ENCODE assay signal across 9 mouse cellular contexts in the genomic region with DNA sequence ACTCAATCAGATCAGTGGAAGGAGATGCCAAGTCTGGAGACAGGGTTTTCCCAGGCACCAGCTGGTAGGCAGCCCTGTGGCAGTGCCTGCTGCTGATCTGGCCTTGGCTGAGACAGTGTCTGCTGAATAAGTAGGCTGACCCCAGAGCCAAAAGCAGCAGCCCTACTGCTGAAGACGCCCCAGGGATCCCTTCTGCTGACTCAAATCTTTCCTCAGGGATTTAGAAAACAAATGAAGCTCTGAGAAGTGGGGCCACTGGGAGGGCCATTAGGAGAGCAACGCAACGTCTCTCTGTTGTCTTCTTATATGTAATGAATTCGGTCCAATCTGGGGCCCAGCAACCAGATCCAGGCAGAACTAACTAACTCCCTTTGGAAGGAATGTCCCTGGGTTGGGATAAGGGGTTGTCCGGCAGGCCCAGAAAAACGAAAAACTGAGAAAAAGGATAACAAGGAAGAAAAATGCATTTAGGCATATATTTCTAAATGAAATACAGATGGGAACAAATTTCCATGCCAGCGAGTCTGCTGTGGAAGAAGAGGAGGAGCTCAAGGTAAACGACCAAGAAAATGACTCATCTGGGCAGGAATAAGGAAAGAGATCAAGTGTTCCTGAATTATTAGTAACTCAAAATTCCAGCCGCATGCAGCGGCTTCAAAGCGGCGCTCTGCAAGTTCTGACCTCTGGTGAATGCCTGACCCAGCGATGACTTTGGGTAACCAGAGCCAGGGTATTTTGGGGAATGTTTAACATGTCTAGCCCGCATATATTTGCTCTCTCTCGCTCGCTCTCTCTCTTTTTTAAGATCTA.
DNase-seq lines count a peak whose midpoint lies in the region; ATAC-seq and TF ChIP-seq lines count a peak whose summit lies in the region.
"Had no signal": no experiment of that assay in that cellular context is flagged by ENCODE, and none has a peak within 500 bp of the region (broad histone marks: within the 10 kb centered on the region; RNA-seq: fewer than 3 reads in every experiment).

No protein-coding gene starts in this region.

- H3K9me3 ChIP-seq in hindbrain, embryonic 10.5 days: no peaks in the 10 kb centered on the region
- H3K9me3 ChIP-seq in hindbrain, embryonic 13.5 days: no peaks in the 10 kb centered on the region
- H3K9me3 ChIP-seq in forebrain, postnatal 0 days (ENCODE audit: low read length): no peaks in the 10 kb centered on the region
- no peaks in the 10 kb centered on the region for H3K9me3 ChIP-seq in lung, postnatal 0 days (ENCODE audit: low read length)

- no peaks in the 10 kb centered on the region for H3K27me3 ChIP-seq in hindbrain, embryonic 10.5 days (ENCODE audit: insufficient read depth, poor library complexity, severe bottlenecking)
- H3K27me3 ChIP-seq in hindbrain, embryonic 13.5 days: no peaks in the 10 kb centered on the region
- H3K27me3 ChIP-seq in forebrain, postnatal 0 days (ENCODE audit: insufficient read depth, low read length): no peaks in the 10 kb centered on the region
- H3K27me3 ChIP-seq in lung, postnatal 0 days (replicated peaks; ENCODE audit: insufficient read depth, low read length): no peaks in the 10 kb centered on the region

- no peaks in the 10 kb centered on the region for H3K36me3 ChIP-seq in hindbrain, embryonic 10.5 days
- H3K36me3 ChIP-seq in hindbrain, embryonic 13.5 days: no peaks in the 10 kb centered on the region
- H3K36me3 ChIP-seq in forebrain, postnatal 0 days (ENCODE audit: insufficient read depth): no peaks in the 10 kb centered on the region
- H3K36me3 ChIP-seq in lung, postnatal 0 days (ENCODE audit: insufficient read depth, low read length): no peaks in the 10 kb centered on the region
- H3K36me3 ChIP-seq: G1E had no signal

- H3K4me1 ChIP-seq in hindbrain, embryonic 10.5 days (replicated peaks): peaks cover 9% of the 10 kb centered on the region
- peaks cover 7% of the 10 kb centered on the region for H3K4me1 ChIP-seq in hindbrain, embryonic 13.5 days (replicated peaks)
- H3K4me1 ChIP-seq in forebrain, postnatal 0 days (ENCODE audit: insufficient read depth): no peaks in the 10 kb centered on the region
- peaks cover 5% of the 10 kb centered on the region; the same call in 1 of the 2 replicates for H3K4me1 ChIP-seq in lung, postnatal 0 days (ENCODE audit: insufficient read depth, low read depth, low read length)

- H3K4me3 ChIP-seq in hindbrain, embryonic 10.5 days: no peak overlapping the region
- no peak overlapping the region for H3K4me3 ChIP-seq in hindbrain, embryonic 13.5 days
- no peak overlapping the region for H3K4me3 ChIP-seq in forebrain, postnatal 0 days (ENCODE audit: low read depth, low read length)
- no peak overlapping the region for H3K4me3 ChIP-seq in lung, postnatal 0 days (ENCODE audit: low read depth, low read length)

- H3K9ac ChIP-seq in hindbrain, embryonic 13.5 days: no peak overlapping the region
- H3K9ac ChIP-seq in forebrain, postnatal 0 days: no peak overlapping the region
- no peak overlapping the region for H3K9ac ChIP-seq in lung, postnatal 0 days (replicated peaks; ENCODE audit: low read depth)

- no peak overlapping the region for H3K4me2 ChIP-seq in hindbrain, embryonic 13.5 days
- H3K4me2 ChIP-seq in forebrain, postnatal 0 days (ENCODE audit: low read depth): no peak overlapping the region
- H3K4me2 ChIP-seq in lung, postnatal 0 days (replicated peaks; ENCODE audit: low read depth, low read length): 0 out of 2 replicates have a peak overlapping the region, but pooled peaks have one; percentile 11

- no peak for TF ChIP-seq CTCF in forebrain, postnatal 0 days (IDR thresholded peaks at IDR 0.05; ENCODE audit: low read depth)
- no peak for TF ChIP-seq CTCF in lung, postnatal 0 days (IDR thresholded peaks at IDR 0.05)

- 46% methylated on average over 16 of the region's 16 CpGs for WGBS in hindbrain, embryonic 10.5 days
- WGBS in hindbrain, embryonic 13.5 days: 52% methylated on average over 16 of the region's 16 CpGs
- WGBS in forebrain, postnatal 0 days: 47% methylated on average over 16 of the region's 16 CpGs
- 33% methylated on average over 16 of the region's 16 CpGs for WGBS in lung, postnatal 0 days

- peak overlapping the region; percentile 74 for H3K27ac ChIP-seq in hindbrain, embryonic 10.5 days
- no peak overlapping the region for H3K27ac ChIP-seq in hindbrain, embryonic 13.5 days
- H3K27ac ChIP-seq in forebrain, postnatal 0 days (ENCODE audit: low read depth, low read length): no peak overlapping the region
- no peak overlapping the region; the same call in 1 of the 2 replicates for H3K27ac ChIP-seq in lung, postnatal 0 days (ENCODE audit: low read length)

- no peak; the same call in 1 of the 2 replicates for TF ChIP-seq EP300 in lung, postnatal 0 days (IDR thresholded peaks at IDR 0.05)

- no peak for ATAC-seq in hindbrain, embryonic 13.5 days (ENCODE audit: low FRiP score)
- ATAC-seq in cerebellum, adult (ENCODE audit: insufficient number of reproducible peaks, low FRiP score, low TSS enrichment): peak; percentile 76
- ATAC-seq in forebrain, postnatal 0 days: peak; percentile 50; the same call in 1 of the 2 replicates
- ATAC-seq in lung, postnatal 0 days: no peak
- ATAC-seq in activated CD4-positive, CD25-positive, alpha-beta regulatory T cell, adult 4 months: no peak
- no peak for ATAC-seq in megakaryocyte progenitor cell, adult 5-6 weeks (replicated peaks; ENCODE audit: poor library complexity)

- peak; percentile 36 for DNase-seq in hindbrain, embryonic 10.5 days (ENCODE audit: low spot score)
- peak; percentile 41 for DNase-seq in forebrain, postnatal 0 days
- DNase-seq in lung, postnatal 0 days (ENCODE audit: low spot score): peak; percentile 69
- DNase-seq in thymus, postnatal 36 days: no peak

Comparison
In these comparisons a context has a peak if more than half of its experiments do, and no peak if none do; other contexts are left out.
1. DNase-seq: peak in hindbrain, embryonic 10.5 days (single experiment), forebrain, postnatal 0 days (single experiment) and lung, postnatal 0 days (single experiment); none in thymus, postnatal 36 days (0 of 2).
2. ATAC-seq: peak in cerebellum, adult (single experiment) and forebrain, postnatal 0 days (single experiment); none in hindbrain, embryonic 13.5 days (single experiment), lung, postnatal 0 days (single experiment), activated CD4-positive, CD25-positive, alpha-beta regulatory T cell, adult 4 months (single experiment) and megakaryocyte progenitor cell, adult 5-6 weeks (single experiment).